Mouse (Mus musculus): Measurements from ENCODE around the gene Paqr8. TPM values are rescaled to one million over a fixed set of nuclear protein-coding genes. Genes with fewer than 3 reads are reported as not detected.
A peak's percentile ranks its signal among the peaks of the same experiment; 100 is the strongest.

Paqr8 gene
- 0.68 and 0.85 TPM in 2 replicates for polyA plus RNA-seq (2016; fragmentation: Nextera tagmentation; extraction: Ambion mirVana)

GRCm38 (mm10) chr1:20890404-20890921, at the start of gene Paqr8:
Paqr8 (plus strand) TSS chr1:20890606.
- no peak within 1 kb of the TSS for H3K27ac ChIP-seq
- no peaks in the 10 kb centered on the region for H3K36me3 ChIP-seq
- H3K9me3 ChIP-seq (replicated peaks): no peaks in the 10 kb centered on the region
- peak within 1 kb of the TSS; percentile 62 for H3K4me3 ChIP-seq
- H3K27me3 ChIP-seq (replicated peaks): peaks cover 24% of the 10 kb centered on the region
- peaks cover 16% of the 10 kb centered on the region; the same call in 1 of the 2 replicates for H3K4me1 ChIP-seq
- peak; percentile 94 for ATAC-seq
- WGBS (ENCODE audit: insufficient replicate concordance): under 1% methylated on average over 35 of the region's 37 CpGs
- H3K9ac ChIP-seq: peak within 1 kb of the TSS; percentile 63
- peak within 1 kb of the TSS; percentile 87 for H3K4me2 ChIP-seq

GRCm38 (mm10) chr1:20856924-20857902, 33.2 kb upstream of the Paqr8 start:
- Histone ChIP-seq H3K27me3 (replicated peaks) (no peaks in the 10 kb centered on the region), H3K4me1 (no peaks in the 10 kb centered on the region), H3K4me3 (no peak overlapping the region), H3K9me3 (replicated peaks) (0 out of 2 replicates have a peak, but pooled peaks cover 4% of the 10 kb centered on the region), H3K27ac (no peak overlapping the region), H3K4me2 (no peak overlapping the region), H3K36me3 (no peaks in the 10 kb centered on the region), H3K9ac (no peak overlapping the region)
- ATAC-seq: no peak
- WGBS (ENCODE audit: insufficient replicate concordance): 68% methylated on average over 7 of the region's 7 CpGs

- ATAC-seq: no peak
Measured at GRCm38 (mm10) chr1:20860775-20861174, 29.6 kb upstream of the Paqr8 start.

GRCm38 (mm10) chr1:20861865-20862264, 28.5 kb upstream of the Paqr8 start:
- no peak overlapping the region for H3K4me3 ChIP-seq
- no peak for ATAC-seq
- no peaks in the 10 kb centered on the region for H3K27me3 ChIP-seq (replicated peaks)
- no peaks in the 10 kb centered on the region for H3K4me1 ChIP-seq
- no peaks in the 10 kb centered on the region for H3K9me3 ChIP-seq (replicated peaks)
- H3K9ac ChIP-seq: no peak overlapping the region
- no peak overlapping the region for H3K4me2 ChIP-seq
- H3K27ac ChIP-seq: no peak overlapping the region
- WGBS (ENCODE audit: insufficient replicate concordance): 69% methylated on average over 3 of the region's 3 CpGs
- no peaks in the 10 kb centered on the region for H3K36me3 ChIP-seq

More at GRCm38 (mm10) chr1:20860775-20861174, 29.6 kb upstream of the Paqr8 start:
- Histone ChIP-seq H3K27me3 (replicated peaks) (no peaks in the 10 kb centered on the region), H3K9ac (no peak overlapping the region), H3K36me3 (no peaks in the 10 kb centered on the region), H3K9me3 (replicated peaks) (no peaks in the 10 kb centered on the region), H3K4me2 (no peak overlapping the region), H3K4me3 (no peak overlapping the region), H3K4me1 (no peaks in the 10 kb centered on the region), H3K27ac (no peak overlapping the region)
- WGBS (ENCODE audit: insufficient replicate concordance): 60% methylated on average over 3 of the region's 3 CpGs

- Histone ChIP-seq H3K36me3 (no peaks in the 10 kb centered on the region), H3K4me1 (no peaks in the 10 kb centered on the region), H3K9me3 (replicated peaks) (no peaks in the 10 kb centered on the region), H3K4me3 (no peak overlapping the region), H3K27ac (no peak overlapping the region), H3K4me2 (no peak overlapping the region), H3K27me3 (replicated peaks) (no peaks in the 10 kb centered on the region), H3K9ac (no peak overlapping the region)
- ATAC-seq: no peak
- WGBS (ENCODE audit: insufficient replicate concordance): 46% methylated on average over 5 of the region's 5 CpGs
Measured at GRCm38 (mm10) chr1:20863452-20864172, 26.8 kb upstream of the Paqr8 start.

- no peak overlapping the region for H3K9ac ChIP-seq
- H3K4me1 ChIP-seq: 0 out of 2 replicates have a peak, but pooled peaks cover 6% of the 10 kb centered on the region
- H3K4me3 ChIP-seq: no peak overlapping the region
- no peaks in the 10 kb centered on the region for H3K36me3 ChIP-seq
- H3K27ac ChIP-seq: no peak overlapping the region
- H3K9me3 ChIP-seq (replicated peaks): no peaks in the 10 kb centered on the region
- H3K27me3 ChIP-seq (replicated peaks): no peaks in the 10 kb centered on the region
- WGBS (ENCODE audit: insufficient replicate concordance): 61% methylated on average over 8 of the region's 8 CpGs
- no peak for ATAC-seq
- no peak overlapping the region for H3K4me2 ChIP-seq
Measured at GRCm38 (mm10) chr1:20867241-20867902, 23.0 kb upstream of the Paqr8 start.

GRCm38 (mm10) chr1:20868036-20868435, 22.4 kb upstream of the Paqr8 start:
- Histone ChIP-seq H3K9me3 (replicated peaks) (no peaks in the 10 kb centered on the region), H3K4me3 (no peak overlapping the region), H3K27me3 (replicated peaks) (no peaks in the 10 kb centered on the region), H3K9ac (no peak overlapping the region), H3K4me1 (0 out of 2 replicates have a peak, but pooled peaks cover 6% of the 10 kb centered on the region), H3K36me3 (no peaks in the 10 kb centered on the region), H3K27ac (no peak overlapping the region), H3K4me2 (no peak overlapping the region)
- no peak for ATAC-seq
- 62% methylated on average over 9 of the region's 9 CpGs for WGBS (ENCODE audit: insufficient replicate concordance)

- no peaks in the 10 kb centered on the region for H3K27me3 ChIP-seq (replicated peaks)
- WGBS (ENCODE audit: insufficient replicate concordance): 68% methylated on average over 2 of the region's 2 CpGs
- no peak overlapping the region for H3K4me3 ChIP-seq
- H3K36me3 ChIP-seq: no peaks in the 10 kb centered on the region
- H3K9me3 ChIP-seq (replicated peaks): no peaks in the 10 kb centered on the region
- no peak overlapping the region for H3K27ac ChIP-seq
- H3K9ac ChIP-seq: no peak overlapping the region
- no peak for ATAC-seq
- H3K4me2 ChIP-seq: no peak overlapping the region
- 0 out of 2 replicates have a peak, but pooled peaks cover 6% of the 10 kb centered on the region for H3K4me1 ChIP-seq
Measured at GRCm38 (mm10) chr1:20870887-20871286, 19.5 kb upstream of the Paqr8 start.

- Histone ChIP-seq H3K4me1 (0 out of 2 replicates have a peak, but pooled peaks cover 6% of the 10 kb centered on the region), H3K9me3 (replicated peaks) (no peaks in the 10 kb centered on the region), H3K27ac (no peak overlapping the region), H3K4me3 (no peak overlapping the region), H3K9ac (no peak overlapping the region), H3K4me2 (no peak overlapping the region), H3K36me3 (no peaks in the 10 kb centered on the region), H3K27me3 (replicated peaks) (no peaks in the 10 kb centered on the region)
- WGBS (ENCODE audit: insufficient replicate concordance): 66% methylated on average over 5 of the region's 5 CpGs
- no peak for ATAC-seq
Measured at GRCm38 (mm10) chr1:20872496-20872895, 17.9 kb upstream of the Paqr8 start.

GRCm38 (mm10) chr1:20874061-20874460, 16.3 kb upstream of the Paqr8 start:
- Histone ChIP-seq H3K4me3 (no peak overlapping the region), H3K9me3 (replicated peaks) (no peaks in the 10 kb centered on the region), H3K9ac (no peak overlapping the region), H3K4me2 (no peak overlapping the region), H3K36me3 (no peaks in the 10 kb centered on the region), H3K27me3 (replicated peaks) (no peaks in the 10 kb centered on the region), H3K4me1 (0 out of 2 replicates have a peak, but pooled peaks cover 6% of the 10 kb centered on the region), H3K27ac (no peak overlapping the region)
- no peak for ATAC-seq
- 70% methylated on average over 6 of the region's 6 CpGs for WGBS (ENCODE audit: insufficient replicate concordance)

- Histone ChIP-seq H3K4me2 (no peak overlapping the region), H3K4me3 (no peak overlapping the region), H3K27me3 (replicated peaks) (no peaks in the 10 kb centered on the region), H3K9ac (no peak overlapping the region), H3K4me1 (no peaks in the 10 kb centered on the region), H3K9me3 (replicated peaks) (no peaks in the 10 kb centered on the region), H3K27ac (no peak overlapping the region), H3K36me3 (no peaks in the 10 kb centered on the region)
- no peak for ATAC-seq
Measured at GRCm38 (mm10) chr1:20877355-20877754, 13.1 kb upstream of the Paqr8 start.
